Mouse (Mus musculus) 3134 (cell line): ENCODE measurements around the gene U2af2.

Experiments
- DNase-seq: peaks from one replicate; pipeline ENCODE4 v3.0.0-alpha.2; 2011; ENCODE audit warnings: low spot score; ENCODE audit not compliant: insufficient read length; ENCODE audit errors: extremely low read depth

Gene U2af2

DNA sequence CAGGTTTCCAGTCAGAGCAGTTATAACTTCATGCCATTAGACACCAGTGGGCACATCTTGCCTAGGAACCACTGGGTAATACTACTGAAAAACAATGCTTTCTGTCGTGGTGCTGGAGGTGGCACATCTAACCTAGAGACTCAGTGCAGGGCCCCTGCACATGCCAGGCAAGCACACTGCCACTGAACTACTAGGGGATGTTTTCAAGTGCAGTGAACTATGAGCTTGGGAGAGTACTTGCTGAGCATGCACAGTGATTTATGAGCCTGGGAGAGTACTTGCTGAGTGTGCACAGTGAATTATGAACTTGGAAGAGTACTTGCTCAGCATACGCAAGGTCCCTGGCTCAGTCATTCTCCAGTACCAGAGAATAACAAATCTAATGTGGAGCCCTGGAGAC lies 40.6 kb downstream of the U2af2 start:
- no peak for DNase-seq

DNA sequence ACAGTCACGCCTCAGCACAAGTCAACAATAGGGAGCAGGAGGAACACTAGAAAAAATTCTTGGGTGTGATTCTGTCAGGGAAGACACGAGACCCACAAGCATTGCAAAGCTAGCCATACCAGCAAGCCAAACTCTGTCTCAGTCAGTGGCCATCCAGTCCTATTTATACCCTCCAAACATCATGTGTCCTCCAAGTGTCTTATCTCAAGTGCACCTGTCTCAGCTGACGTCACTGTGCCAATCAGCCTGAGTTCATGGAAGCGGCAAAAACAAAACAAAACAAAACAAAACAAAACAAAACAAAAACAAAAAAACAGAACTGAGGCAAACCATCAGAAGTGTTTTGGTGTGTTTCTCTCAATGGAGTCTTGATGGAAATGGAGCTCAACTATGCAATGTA lies 46.3 kb downstream of the U2af2 start:
- no peak for DNase-seq

DNA sequence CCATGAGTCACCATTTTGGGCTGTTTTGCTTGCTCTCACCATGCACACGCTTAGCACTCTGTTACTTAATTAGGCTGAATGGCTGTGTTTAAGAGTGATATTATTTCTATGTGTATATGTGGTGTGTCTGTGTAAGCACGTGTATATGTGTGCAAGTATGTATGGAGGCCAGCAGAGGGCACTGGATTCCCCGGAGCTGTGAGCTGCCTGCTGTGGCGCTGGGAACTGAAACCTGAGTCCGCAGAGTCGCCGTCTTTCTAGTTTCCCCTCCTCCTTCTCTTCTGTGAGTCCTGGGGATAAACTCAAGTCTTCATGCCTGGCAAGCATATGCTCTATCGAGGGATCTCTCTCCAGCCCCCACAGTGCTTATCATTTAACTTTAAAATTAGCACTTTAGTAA lies 47.4 kb downstream of the U2af2 start:
- no peak for DNase-seq

DNA sequence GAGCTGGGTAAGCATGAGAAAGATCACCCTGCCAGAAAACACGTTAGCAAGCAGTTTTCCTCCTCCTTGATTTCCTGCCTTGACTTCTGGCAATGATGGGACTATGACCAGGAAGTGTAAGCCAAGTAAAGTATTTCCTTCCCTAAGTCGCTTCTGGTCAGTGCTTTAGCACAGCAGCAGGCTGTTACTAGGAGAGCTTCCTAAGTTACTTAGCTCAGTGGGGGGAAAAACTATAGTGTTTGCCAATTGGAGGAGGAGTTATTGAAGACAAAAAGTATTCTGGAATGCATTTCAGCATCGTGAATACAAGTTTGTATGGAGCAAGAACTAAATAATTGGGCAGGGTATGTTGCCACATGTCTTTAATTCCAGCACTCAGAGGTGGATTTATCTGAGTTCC lies 50.8 kb downstream of the U2af2 start:
- no peak for DNase-seq

DNA sequence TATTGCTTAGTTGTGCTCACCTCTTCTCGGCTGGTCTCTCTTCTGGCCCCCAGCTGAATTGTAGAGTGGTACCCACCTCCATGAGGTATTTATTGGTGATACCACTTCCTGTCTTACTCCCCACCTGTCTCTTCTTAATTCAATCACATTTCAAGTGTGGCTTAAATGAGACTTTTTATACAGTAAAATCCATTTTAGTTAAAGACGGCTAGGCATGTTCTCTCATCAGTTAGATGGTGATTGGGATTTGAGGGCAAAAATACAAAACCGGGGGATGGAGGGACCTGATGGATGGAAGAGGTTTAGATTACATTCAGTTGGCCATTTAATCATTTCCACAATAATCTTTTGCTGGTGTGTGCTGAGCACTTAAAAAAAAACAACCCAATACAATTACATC lies 54.9 kb downstream of the U2af2 start, which contains the start of gene Rfpl4:
Gene Rfpl4, minus strand, starts transcription at position 101 of the 400 bp plus-strand sequence.
- no peak for DNase-seq

DNA sequence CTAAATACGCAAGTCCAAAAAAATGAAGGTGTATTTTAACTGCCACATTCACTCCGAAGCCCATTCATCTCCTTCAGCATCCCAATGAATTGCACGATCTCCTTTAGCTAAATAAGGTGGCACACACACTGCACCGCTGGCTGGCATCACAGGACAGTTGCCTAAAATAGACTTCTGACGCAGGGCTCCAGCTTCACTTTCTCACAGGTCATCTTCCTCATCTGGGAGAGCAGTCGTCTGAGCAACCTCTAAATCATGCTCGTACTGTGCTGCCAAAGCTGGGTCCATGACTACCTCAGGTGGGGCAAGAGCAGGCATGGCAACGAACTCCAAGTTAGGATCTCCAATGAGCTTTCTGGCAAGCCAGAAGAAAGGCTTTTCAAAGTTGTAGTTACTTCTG lies 63.1 kb downstream of the U2af2 start:
- DNase-seq = no peak

DNA sequence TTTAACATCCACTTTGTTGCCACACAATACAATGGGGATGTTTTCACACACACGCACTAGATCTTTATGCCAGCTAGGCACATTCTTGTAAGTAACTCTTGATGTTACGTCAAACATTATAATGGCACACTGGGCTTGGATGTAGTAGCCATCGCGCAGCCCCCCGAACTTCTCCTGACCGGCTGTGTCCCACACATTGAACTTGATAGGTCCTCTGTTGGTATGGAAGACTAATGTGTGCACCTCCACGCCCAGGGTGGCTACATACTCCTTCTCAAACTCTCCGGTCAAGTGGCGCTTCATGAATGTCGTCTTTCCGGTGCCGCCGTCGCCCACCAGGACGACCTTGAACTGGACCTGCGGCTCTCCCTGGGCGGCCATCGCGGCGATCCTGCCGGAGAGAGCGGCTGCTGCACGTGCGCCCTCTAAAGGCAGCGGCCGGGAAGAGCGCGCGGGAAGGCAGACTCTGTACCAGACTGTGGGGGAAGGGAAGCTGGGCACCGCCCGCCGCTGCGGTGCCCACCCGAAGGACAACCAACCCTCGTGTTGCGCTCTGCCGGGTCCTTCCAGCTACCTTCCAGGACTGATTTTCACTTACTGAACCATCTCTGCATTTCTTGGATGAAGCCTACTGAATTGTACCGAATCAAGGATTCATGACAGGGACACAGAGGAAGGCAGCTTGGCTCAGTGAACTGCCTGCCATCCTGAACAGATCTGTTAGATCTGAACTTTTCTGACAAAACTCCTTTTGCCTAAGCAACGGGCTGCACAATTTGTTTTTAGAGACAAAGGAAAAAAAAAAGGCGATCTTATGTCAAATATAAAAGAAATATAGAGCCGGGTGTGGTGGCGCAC lies 63.8 kb downstream of the U2af2 start, which contains the start of gene Rasl2-9:
Gene Rasl2-9, minus strand, starts transcription at position 402 of the 858 bp plus-strand sequence.
- no peak for DNase-seq
